ENCODE assay signal across 24 mouse cellular contexts in the genomic region with DNA sequence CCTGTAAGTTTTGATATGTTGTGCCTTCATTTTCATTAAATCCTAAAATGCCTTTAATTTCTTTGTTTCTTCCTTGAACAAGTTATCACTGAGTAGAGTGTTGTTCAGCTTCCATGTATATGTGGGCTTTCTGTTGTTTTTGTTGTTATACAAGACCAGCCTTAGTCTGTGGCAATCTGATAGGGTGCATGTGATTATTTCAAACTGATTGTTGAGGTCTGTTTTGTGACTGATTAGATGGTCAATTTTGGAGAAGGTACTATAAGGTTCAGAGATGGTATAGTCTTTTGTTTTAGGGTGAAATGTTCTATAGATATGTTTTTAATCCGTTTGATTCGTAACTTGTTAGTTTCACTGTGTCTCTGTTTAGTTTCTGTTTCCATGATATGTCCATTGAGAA. TPM values are rescaled to one million over a fixed set of nuclear protein-coding genes. Genes with fewer than 3 reads are reported as not detected.
DNase-seq lines count a peak whose midpoint lies in the region; ATAC-seq and TF ChIP-seq lines count a peak whose summit lies in the region.
"Had no signal": no experiment of that assay in that cellular context is flagged by ENCODE, and none has a peak within 500 bp of the region (broad histone marks: within the 10 kb centered on the region; RNA-seq: fewer than 3 reads in every experiment).

No protein-coding gene starts in this region.

- 0 out of 2 replicates have a peak overlapping the region, but pooled peaks have one; percentile 10 for H3K4me2 ChIP-seq in liver, embryonic 15.5 days
- H3K4me2 ChIP-seq: embryonic facial prominence, embryonic 15.5 days; forebrain, embryonic 15.5 days; hindbrain, embryonic 12.5 days had no signal

- H3K4me3 ChIP-seq in G1E (ENCODE audit: low read depth, low read length): no peak overlapping the region
- no peak overlapping the region for H3K4me3 ChIP-seq in liver, embryonic 15.5 days (replicated peaks)
- H3K4me3 ChIP-seq: embryonic facial prominence, embryonic 15.5 days; erythroblast, embryonic 14.5 days; forebrain, embryonic 10.5 days; forebrain, embryonic 15.5 days; heart, embryonic 10.5 days; hindbrain, embryonic 12.5 days had no signal

- peaks cover 4% of the 10 kb centered on the region for H3K9me3 ChIP-seq in G1E (replicated peaks)
- H3K9me3 ChIP-seq in liver, embryonic 15.5 days (replicated peaks): no peaks in the 10 kb centered on the region
- H3K9me3 ChIP-seq: embryonic facial prominence, embryonic 15.5 days; forebrain, embryonic 10.5 days; forebrain, embryonic 15.5 days; heart, embryonic 10.5 days; hindbrain, embryonic 12.5 days had no signal

- no peak overlapping the region for H3K9ac ChIP-seq in liver, embryonic 15.5 days
- H3K9ac ChIP-seq: embryonic facial prominence, embryonic 15.5 days; forebrain, embryonic 15.5 days; hindbrain, embryonic 12.5 days had no signal

- DNase-seq in G1E (ENCODE audit: low spot score): no peak
- peak; percentile 9 for DNase-seq in c-Kit-positive CD71-positive TER-119-positive erythroid progenitor cells, embryonic 14.5 days (ENCODE audit: low spot score)
- no peak for DNase-seq in kidney, adult 9 months
- DNase-seq: adrenal gland, adult 8-10 months; adrenal gland, postnatal 36 days; cerebellum, adult 18-20 months; cerebellum, postnatal 14 days; embryo, embryonic 11 days; gastrocnemius, postnatal 36 days; heart, adult 18-20 months; heart, postnatal 10 days; heart, postnatal 4 days had no signal

- no peaks in the 10 kb centered on the region for H3K27me3 ChIP-seq in G1E (ENCODE audit: insufficient read depth, low read length)
- H3K27me3 ChIP-seq in liver, embryonic 15.5 days: no peaks in the 10 kb centered on the region
- H3K27me3 ChIP-seq: CH12.LX; embryonic facial prominence, embryonic 15.5 days; forebrain, embryonic 15.5 days; hindbrain, embryonic 12.5 days had no signal

- peaks cover 25% of the 10 kb centered on the region for H3K4me1 ChIP-seq in G1E (ENCODE audit: insufficient read depth, low read depth, low read length)
- peaks cover 6% of the 10 kb centered on the region; the same call in 1 of the 2 replicates for H3K4me1 ChIP-seq in liver, embryonic 15.5 days (replicated peaks)
- H3K4me1 ChIP-seq: embryonic facial prominence, embryonic 15.5 days; forebrain, embryonic 10.5 days; forebrain, embryonic 15.5 days; heart, embryonic 10.5 days; hindbrain, embryonic 12.5 days had no signal

- 51% methylated on average over 2 of the region's 2 CpGs for WGBS in liver, embryonic 15.5 days (ENCODE audit: insufficient replicate concordance)

- peak; percentile 75 for ATAC-seq in G1E (ENCODE audit: extremely low read depth, insufficient number of reproducible peaks, low FRiP score, poor library complexity, severe bottlenecking)
- peak; percentile 58 for ATAC-seq in liver, embryonic 15.5 days (ENCODE audit: insufficient read depth)
- ATAC-seq in megakaryocyte-erythroid progenitor cell, adult 5-6 weeks (replicated peaks; ENCODE audit: low FRiP score, low TSS enrichment, poor library complexity, severe bottlenecking): peak; percentile 68; the same call in 1 of the 2 replicates
- no peak for ATAC-seq in CD4-positive, CD25-positive, alpha-beta regulatory T cell, adult 4 months
- no peak for ATAC-seq in granulocyte monocyte progenitor cell, adult 5-6 weeks (replicated peaks; ENCODE audit: poor library complexity, severe bottlenecking)
- ATAC-seq: forebrain, embryonic 15.5 days; hindbrain, embryonic 16.5 days had no signal

- H3K27ac ChIP-seq in liver, embryonic 15.5 days (replicated peaks): no peak overlapping the region
- H3K27ac ChIP-seq: embryonic facial prominence, embryonic 15.5 days; forebrain, embryonic 10.5 days; forebrain, embryonic 15.5 days; heart, embryonic 10.5 days; hindbrain, embryonic 12.5 days had no signal

- peaks cover 39% of the 10 kb centered on the region for H3K36me3 ChIP-seq in G1E (replicated peaks)
- peaks cover 36% of the 10 kb centered on the region for H3K36me3 ChIP-seq in liver, embryonic 15.5 days (replicated peaks)

- TF ChIP-seq CTCF in G1E (IDR thresholded peaks at IDR 0.05; ENCODE audit: low read depth, low read length): no peak

RNA-seq across cellular contexts. Expression of a gene that starts 36.1 kb away (rescaled TPM):
- total RNA-seq in G1E (2014; fragmentation: Nextera tagmentation) (5.4 and 5.9 TPM in 2 replicates), G1E (2017) (2.2 and 2.5 TPM in 2 replicates)
- not detected in 2 replicates for polyA plus RNA-seq in G1E (2012)
- polyA plus RNA-seq in liver, embryonic 15.5 days (2015; fragmentation: Nextera tagmentation; extraction: Ambion mirVana): 0.08 and 0.13 TPM in 2 replicates
- 2.0 and 3.3 TPM in 2 replicates for total RNA-seq in megakaryocyte-erythroid progenitor cell, adult 5-6 weeks (2014; fragmentation: Nextera tagmentation)
- total RNA-seq in megakaryocyte-erythroid progenitor cell, adult 5-6 weeks (2017): 0.42 and 3.4 TPM in 2 replicates
- 1 to 10 TPM in 1 of 2 experiments, under 1 TPM in 1; 0.90 to 1.1 TPM for polyA plus RNA-seq in CD4-positive, CD25-positive, alpha-beta regulatory T cell, adult 4 months (2017; shearing (Covaris generic))
- total RNA-seq in granulocyte monocyte progenitor cell, adult 5-6 weeks (2014; fragmentation: Nextera tagmentation): 0.84 and 2.1 TPM in 2 replicates
- 0.69 and 1.3 TPM in 2 replicates for total RNA-seq in granulocyte monocyte progenitor cell, adult 5-6 weeks (2017)
- polyA plus RNA-seq: erythroblast, embryonic 14.5 days had no signal

RNA-seq across cellular contexts. Expression of a gene that starts 37.0 kb away (rescaled TPM):
- 76.2 and 80.4 TPM in 2 replicates for total RNA-seq in G1E (2014; fragmentation: Nextera tagmentation)
- 83.5 and 101 TPM in 2 replicates for total RNA-seq in G1E (2017)
- polyA plus RNA-seq in G1E (2012): 2.8 and 4.3 TPM in 2 replicates
- 6.1 and 6.3 TPM in 2 replicates for polyA plus RNA-seq in liver, embryonic 15.5 days (2015; fragmentation: Nextera tagmentation; extraction: Ambion mirVana)
- 25.0 and 28.0 TPM in 2 replicates for total RNA-seq in megakaryocyte-erythroid progenitor cell, adult 5-6 weeks (2014; fragmentation: Nextera tagmentation)
- total RNA-seq in megakaryocyte-erythroid progenitor cell, adult 5-6 weeks (2017): 39.7 and 49.2 TPM in 2 replicates
- 10 to 100 TPM; 42.1 to 56.4 TPM for polyA plus RNA-seq in CD4-positive, CD25-positive, alpha-beta regulatory T cell, adult 4 months (2017; shearing (Covaris generic))
- 20.8 and 22.0 TPM in 2 replicates for total RNA-seq in granulocyte monocyte progenitor cell, adult 5-6 weeks (2014; fragmentation: Nextera tagmentation)
- 22.7 and 24.1 TPM in 2 replicates for total RNA-seq in granulocyte monocyte progenitor cell, adult 5-6 weeks (2017)

RNA-seq across cellular contexts. Expression of a gene that starts 37.1 kb away (rescaled TPM):
- total RNA-seq in G1E (2014; fragmentation: Nextera tagmentation) (33.8 and 34.4 TPM in 2 replicates), G1E (2017) (43.4 and 48.2 TPM in 2 replicates)
- polyA plus RNA-seq in G1E (2012): 0.55 and 0.98 TPM in 2 replicates
- 2.5 TPM in 2 replicates for polyA plus RNA-seq in liver, embryonic 15.5 days (2015; fragmentation: Nextera tagmentation; extraction: Ambion mirVana)
- 11.4 and 12.4 TPM in 2 replicates for total RNA-seq in megakaryocyte-erythroid progenitor cell, adult 5-6 weeks (2014; fragmentation: Nextera tagmentation)
- total RNA-seq in megakaryocyte-erythroid progenitor cell, adult 5-6 weeks (2017): 29.2 and 30.6 TPM in 2 replicates
- 1 to 10 TPM; 5.2 to 5.3 TPM for polyA plus RNA-seq in CD4-positive, CD25-positive, alpha-beta regulatory T cell, adult 4 months (2017; shearing (Covaris generic))
- total RNA-seq in granulocyte monocyte progenitor cell, adult 5-6 weeks (2014; fragmentation: Nextera tagmentation): 7.8 and 10.8 TPM in 2 replicates
- total RNA-seq in granulocyte monocyte progenitor cell, adult 5-6 weeks (2017): 19.7 and 20.7 TPM in 2 replicates

RNA-seq across cellular contexts. Expression of a gene that starts 37.1 kb away (rescaled TPM):
- 37.1 and 37.3 TPM in 2 replicates for total RNA-seq in G1E (2014; fragmentation: Nextera tagmentation)
- 21.1 and 25.7 TPM in 2 replicates for total RNA-seq in G1E (2017)
- 0.67 and 0.85 TPM in 2 replicates for polyA plus RNA-seq in G1E (2012)
- 1.5 and 1.6 TPM in 2 replicates for polyA plus RNA-seq in liver, embryonic 15.5 days (2015; fragmentation: Nextera tagmentation; extraction: Ambion mirVana)
- total RNA-seq in megakaryocyte-erythroid progenitor cell, adult 5-6 weeks (2014; fragmentation: Nextera tagmentation): 10.7 and 11.8 TPM in 2 replicates
- total RNA-seq in megakaryocyte-erythroid progenitor cell, adult 5-6 weeks (2017): 8.7 and 13.7 TPM in 2 replicates
- polyA plus RNA-seq in CD4-positive, CD25-positive, alpha-beta regulatory T cell, adult 4 months (2017; shearing (Covaris generic)): 1 to 10 TPM; 4.1 to 4.3 TPM
- 5.8 and 9.4 TPM in 2 replicates for total RNA-seq in granulocyte monocyte progenitor cell, adult 5-6 weeks (2014; fragmentation: Nextera tagmentation)
- total RNA-seq in granulocyte monocyte progenitor cell, adult 5-6 weeks (2017): 7.0 and 10.9 TPM in 2 replicates

RNA-seq across cellular contexts. Expression of a gene that starts 57.3 kb away (rescaled TPM):
- total RNA-seq in G1E (2014; fragmentation: Nextera tagmentation) (86.0 and 118 TPM in 2 replicates), G1E (2017) (58.3 and 68.1 TPM in 2 replicates)
- 1.7 and 2.1 TPM in 2 replicates for polyA plus RNA-seq in G1E (2012)
- polyA plus RNA-seq in liver, embryonic 15.5 days (2015; fragmentation: Nextera tagmentation; extraction: Ambion mirVana): 3.8 and 5.3 TPM in 2 replicates
- total RNA-seq in megakaryocyte-erythroid progenitor cell, adult 5-6 weeks (2014; fragmentation: Nextera tagmentation): 37.6 and 40.7 TPM in 2 replicates
- 23.6 and 33.5 TPM in 2 replicates for total RNA-seq in megakaryocyte-erythroid progenitor cell, adult 5-6 weeks (2017)
- polyA plus RNA-seq in CD4-positive, CD25-positive, alpha-beta regulatory T cell, adult 4 months (2017; shearing (Covaris generic)): 10 to 100 TPM; 24.3 to 27.3 TPM
- 27.2 and 33.1 TPM in 2 replicates for total RNA-seq in granulocyte monocyte progenitor cell, adult 5-6 weeks (2014; fragmentation: Nextera tagmentation)
- 28.5 and 28.9 TPM in 2 replicates for total RNA-seq in granulocyte monocyte progenitor cell, adult 5-6 weeks (2017)

Comparison
In these comparisons a context has a peak if more than half of its experiments do, and no peak if none do; other contexts are left out.
1. ATAC-seq: peak in G1E (single experiment), liver, embryonic 15.5 days (single experiment) and megakaryocyte-erythroid progenitor cell, adult 5-6 weeks (single experiment); none in CD4-positive, CD25-positive, alpha-beta regulatory T cell, adult 4 months (single experiment) and granulocyte monocyte progenitor cell, adult 5-6 weeks (single experiment).